Mouse (Mus musculus) heart, postnatal 10 days (tissue): ENCODE data around the gene Cpne5. TPM values are rescaled to one million over a fixed set of nuclear protein-coding genes. Genes with fewer than 3 reads are reported as not detected.
A peak's percentile ranks its signal among the peaks of the same experiment; 100 is the strongest.
"Not testable (repeated sequence)": the region's sequence is repeated elsewhere in the genome, so short reads cannot be mapped to it uniquely, and the experiment has no call there.

Source experiments
- DNase-seq, 2 experiments: peaks; one replicate each; pipeline ENCODE4 v3.0.0; 2021
- intact Hi-C: fragments of 180-260 bp; cut with DNase I; formaldehyde crosslinking; loops from one replicate; pipeline ENCODE4 v1.15.1; 2025
- total RNA-seq, 2 experiments: library from RNA; stranded (reverse); gene quantifications; 2 replicates each; pipeline ENCODE4 v1.2.3; 2021

The Cpne5 gene
- total RNA-seq, 2 experiments from 2014 or later = 2.7 to 5.7 TPM

GRCm38 (mm10) chr17:29152547-29152946 lies 85.4 kb downstream of the Cpne5 start:
- no peak for DNase-seq
- intact Hi-C loops = no loop called here

DNA sequence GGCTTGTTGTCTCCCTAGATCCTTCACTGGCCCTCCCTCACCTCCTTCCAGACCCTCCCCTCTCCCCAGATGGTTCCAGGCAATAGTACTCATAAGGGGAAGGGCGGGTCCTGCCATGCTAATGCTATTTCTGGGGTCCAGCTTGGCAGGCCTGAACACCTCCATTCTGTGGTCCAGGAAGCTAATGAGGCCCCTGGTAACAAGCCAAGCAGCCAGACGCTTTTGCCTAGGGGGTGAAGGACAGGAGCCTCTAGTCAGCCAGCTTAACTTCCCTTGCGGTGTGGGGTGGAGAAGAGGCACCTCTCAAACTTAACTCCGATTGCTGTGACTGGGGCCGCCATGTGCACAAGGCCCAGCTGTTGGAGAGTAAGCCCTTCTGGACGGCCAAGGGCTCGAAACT lies 88.2 kb downstream of the Cpne5 start:
- DNase-seq = no peak
- intact Hi-C loops = no loop called here

GRCm38 (mm10) chr17:29147773-29148172 lies 90.2 kb downstream of the Cpne5 start:
- DNase-seq = no peak
- intact Hi-C loops = no loop called here

DNA sequence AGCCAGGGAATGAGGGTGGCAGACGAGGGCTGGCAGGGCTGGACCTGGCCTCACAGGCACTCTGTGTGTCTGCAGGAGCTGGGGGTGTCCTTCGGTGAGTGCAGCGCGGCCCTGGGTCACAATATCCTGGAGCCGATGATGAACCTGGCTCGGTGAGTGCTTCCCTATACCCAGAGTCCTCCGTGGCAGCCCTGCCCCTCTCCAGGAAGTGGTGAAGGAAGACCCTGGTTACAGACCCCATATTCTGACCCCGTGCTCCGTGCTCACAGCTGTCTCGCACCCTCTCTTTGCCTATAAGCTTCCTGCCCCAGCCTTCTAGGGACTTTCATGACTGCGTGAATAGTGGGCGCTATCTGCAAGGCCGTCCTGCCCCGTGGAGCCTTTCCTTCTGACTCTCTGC lies 90.7 kb downstream of the Cpne5 start:
- no peak for DNase-seq
- intact Hi-C loops = no loop called here

- no peak for DNase-seq
- intact Hi-C loops = no loop called here
Observed at GRCm38 (mm10) chr17:29145101-29145500, 92.9 kb downstream of the Cpne5 start.

GRCm38 (mm10) chr17:29143266-29143665 lies 94.7 kb downstream of the Cpne5 start:
- DNase-seq = no peak
- intact Hi-C loops = no loop called here

- no peak for DNase-seq
- intact Hi-C loops = no loop called here
Observed at GRCm38 (mm10) chr17:29141577-29141976, 96.4 kb downstream of the Cpne5 start.

DNA sequence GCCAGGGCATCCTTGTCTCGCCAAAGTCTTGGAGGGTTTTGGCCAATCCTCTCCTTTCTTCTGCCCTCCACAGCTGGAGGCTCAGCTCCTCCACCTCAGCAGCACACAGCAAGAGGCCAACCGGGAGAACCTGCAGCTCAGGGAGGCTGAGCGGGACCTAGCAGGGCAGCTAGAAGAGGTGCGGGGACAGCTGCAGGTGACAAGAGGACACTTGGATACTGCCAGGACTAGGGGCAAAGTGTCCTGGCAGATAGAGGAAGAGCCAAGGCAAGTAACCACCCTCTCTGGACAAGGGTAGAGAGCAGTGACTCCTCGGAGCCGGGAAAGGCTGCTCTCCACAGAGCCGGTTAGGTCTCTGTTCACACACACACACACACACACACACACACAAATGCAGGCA lies 100.1 kb downstream of the Cpne5 start:
- intact Hi-C loops = no loop called here
- no peak for DNase-seq

DNA sequence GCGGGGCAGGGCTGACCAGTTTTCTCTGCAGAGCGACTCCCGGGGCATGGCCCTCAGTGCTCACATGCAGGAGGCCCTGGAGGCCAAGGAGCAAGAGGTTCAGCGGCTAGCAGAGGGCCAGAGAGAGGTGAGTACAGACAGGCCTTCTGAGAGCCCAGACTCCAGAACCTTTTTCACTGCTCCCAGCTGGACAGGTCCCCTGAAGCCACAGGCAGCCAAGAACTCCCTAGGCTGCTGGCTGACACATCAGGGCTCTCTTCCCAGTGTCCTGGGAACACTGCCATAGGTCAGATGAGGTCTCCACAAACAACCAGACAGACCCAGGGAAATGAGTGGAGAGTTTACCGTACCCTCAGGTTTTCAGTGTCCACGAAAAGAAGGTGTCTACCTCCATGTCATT lies 101.7 kb downstream of the Cpne5 start:
- DNase-seq = peak; percentile 92 to 93

DNA sequence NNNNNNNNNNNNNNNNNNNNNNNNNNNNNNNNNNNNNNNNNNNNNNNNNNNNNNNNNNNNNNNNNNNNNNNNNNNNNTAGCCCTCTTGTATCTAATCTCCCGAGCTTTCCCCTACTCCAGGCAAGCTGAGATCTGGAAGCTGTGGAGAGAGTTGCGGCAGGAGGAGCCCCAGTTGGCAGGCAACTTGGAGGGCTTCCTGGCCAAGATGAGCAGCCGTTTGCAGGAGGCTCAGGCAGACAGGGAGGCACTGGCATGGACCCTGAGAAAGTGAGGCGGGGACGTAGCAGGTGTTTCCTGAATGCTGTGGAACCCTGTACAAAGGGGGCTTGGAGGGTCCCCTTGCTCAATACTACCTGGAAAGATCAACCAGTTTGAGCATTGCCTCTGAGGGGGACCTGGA lies 102.9 kb downstream of the Cpne5 start:
- DNase-seq = no peak
- intact Hi-C loops = no loop called here

More for the DNA sequence above, 101.7 kb downstream of the Cpne5 start:
- intact Hi-C loops = no loop called here

- intact Hi-C loops = no loop called here
- DNase-seq = no peak
Observed at GRCm38 (mm10) chr17:29129341-29129740, 108.6 kb downstream of the Cpne5 start.

DNA sequence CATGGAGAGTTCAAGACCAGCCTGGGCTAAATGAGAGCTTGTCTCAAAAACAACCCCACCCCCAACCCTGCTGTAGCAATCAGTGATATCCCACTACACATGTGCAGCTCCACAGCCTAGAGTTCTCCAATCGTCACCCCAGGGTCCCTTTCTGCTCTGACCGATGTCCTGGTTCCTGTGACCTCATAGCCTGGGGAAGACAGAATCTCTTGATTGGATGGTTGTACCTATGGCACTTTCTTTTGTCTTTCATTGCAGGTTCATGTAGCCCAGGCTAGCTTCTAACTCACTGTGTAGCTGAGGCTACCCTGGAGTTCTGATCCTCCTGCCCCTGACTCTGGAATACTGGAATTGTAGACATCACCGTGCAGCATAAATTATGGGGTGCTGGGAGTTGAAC lies 111.4 kb downstream of the Cpne5 start:
- intact Hi-C loops = no loop called here
- DNase-seq = no peak

DNA sequence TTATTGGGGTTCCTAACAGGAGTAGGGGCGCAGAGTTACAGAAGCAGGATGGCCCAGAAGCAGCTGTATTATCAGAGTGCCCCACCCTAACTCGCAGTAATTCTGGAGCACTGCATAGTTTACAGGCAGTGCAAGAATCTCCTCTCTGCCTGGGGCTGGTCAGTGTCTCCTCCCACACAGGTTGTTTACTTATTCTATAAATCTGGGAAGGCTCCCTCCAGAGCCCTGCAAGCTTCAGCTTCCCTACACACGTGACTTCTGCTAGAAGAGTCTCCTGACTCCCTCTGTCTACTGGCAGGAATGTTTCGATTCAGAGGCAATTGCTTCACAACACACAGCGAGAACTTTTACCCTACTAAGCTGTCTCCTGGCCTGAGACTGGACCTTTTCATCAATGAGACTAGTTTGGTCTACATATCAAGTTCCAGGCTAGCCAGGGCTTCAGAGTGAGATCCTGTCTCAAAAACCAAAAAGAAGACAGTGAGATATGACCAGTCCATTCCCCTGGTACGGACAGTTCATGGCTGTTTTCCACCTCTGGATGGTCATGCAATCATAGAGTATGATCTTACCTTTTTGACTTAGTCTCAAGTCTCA lies 114.3 kb downstream of the Cpne5 start:
- intact Hi-C loops = no loop called here
- DNase-seq = no peak

GRCm38 (mm10) chr17:29122817-29123216 lies 115.2 kb downstream of the Cpne5 start:
- intact Hi-C loops = no loop called here
- peak; percentile 54 to 63 for DNase-seq

- DNase-seq = no peak
- intact Hi-C loops = no loop called here
Observed at GRCm38 (mm10) chr17:29120666-29121065, 117.3 kb downstream of the Cpne5 start.

GRCm38 (mm10) chr17:29118057-29118456 lies 119.9 kb downstream of the Cpne5 start:
- peak in 1 of 2 experiments; percentile 2 for DNase-seq

DNA sequence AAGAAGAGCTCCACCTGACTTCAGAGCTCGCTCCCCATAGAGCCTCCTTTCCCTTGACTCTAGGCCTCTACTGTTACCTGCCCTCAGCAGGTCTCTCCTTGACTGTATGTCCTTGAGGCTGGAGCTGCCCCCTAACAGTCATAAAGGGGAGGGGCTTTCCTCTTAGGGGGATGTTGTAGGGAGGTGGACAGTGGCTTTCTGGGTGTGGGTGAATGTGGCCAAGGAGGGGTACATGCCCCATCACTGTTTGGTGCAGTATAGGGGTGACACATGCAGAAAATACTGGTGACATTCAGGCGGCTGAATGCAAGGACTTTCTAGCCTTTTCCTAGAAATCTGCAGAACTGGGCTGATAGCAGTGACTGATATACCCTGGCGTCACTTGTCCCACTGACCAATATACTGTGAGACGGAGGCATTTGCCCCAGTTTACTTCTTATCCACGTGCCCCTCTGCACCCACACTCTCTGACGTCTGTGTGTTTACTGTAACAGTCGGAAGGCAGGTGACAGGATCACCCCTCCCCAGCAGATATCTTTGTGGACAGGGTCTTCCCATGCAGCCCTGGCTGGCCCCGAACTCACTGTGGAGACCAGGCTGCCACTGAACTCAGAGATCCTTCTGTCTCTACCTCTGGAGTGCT lies 120.8 kb downstream of the Cpne5 start:
- DNase-seq = no peak
- intact Hi-C loops = loop anchor here (5.0 kb wide), 1 partner anchor 50 kb away; no protein-coding TSS in a partner anchor

More at GRCm38 (mm10) chr17:29118057-29118456, 119.9 kb downstream of the Cpne5 start:
- intact Hi-C loops = loop anchor here (5.0 kb wide), 1 partner anchor 49 kb away; no protein-coding TSS in a partner anchor

GRCm38 (mm10) chr17:29116023-29116422 lies 121.9 kb downstream of the Cpne5 start:
- no peak for DNase-seq
- intact Hi-C loops = loop anchor here (5.0 kb wide), 1 partner anchor 51 kb away; no protein-coding TSS in a partner anchor

GRCm38 (mm10) chr17:29113591-29114352 lies 124.2 kb downstream of the Cpne5 start, which contains the start of gene Rab44:
Gene Rab44, plus strand, starts transcription at chr17:29114145.
- DNase-seq = peak in 1 of 2 experiments; percentile 0
- intact Hi-C loops = no loop called here

GRCm38 (mm10) chr17:29111332-29111731 lies 126.6 kb downstream of the Cpne5 start:
- intact Hi-C loops = no loop called here
- no peak for DNase-seq

DNA sequence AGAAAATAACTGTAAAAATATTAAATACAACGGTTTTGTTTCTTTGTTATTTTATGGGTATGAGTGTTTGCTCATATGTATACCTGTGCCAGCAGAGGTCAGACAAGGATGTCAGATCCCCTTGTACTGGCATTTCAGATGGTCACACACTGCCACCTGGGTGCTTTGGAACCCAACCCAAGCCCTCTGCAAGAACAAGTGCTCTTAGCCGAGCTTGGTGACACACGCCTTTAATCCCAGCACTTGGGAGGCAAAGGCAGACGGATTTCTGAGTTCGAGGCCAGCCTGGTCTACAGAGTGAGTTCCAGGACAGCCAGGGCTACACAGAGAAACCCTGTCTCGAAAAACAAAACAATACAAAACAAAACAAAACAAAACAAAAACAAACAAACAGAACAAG lies 127.6 kb downstream of the Cpne5 start:
- DNase-seq, intact Hi-C loops: not testable (repeated sequence)
